Mouse (Mus musculus) left cerebral cortex, adult 8-10 months (tissue): ENCODE results near the gene Gm7138. TPM values are rescaled to one million over a fixed set of nuclear protein-coding genes. Genes with fewer than 3 reads are reported as not detected.
"Not testable (repeated sequence)": the region's sequence is repeated elsewhere in the genome, so short reads cannot be mapped to it uniquely, and the experiment has no call there.

Source experiments
- DNase-seq, 2 experiments: peaks; one replicate each; pipeline ENCODE4 v3.0.0; 2022; ENCODE audit warnings: low spot score in 2 of 2
- total RNA-seq, 4 experiments: library from RNA; stranded (reverse); gene quantifications; 2 replicates each; pipeline ENCODE4 v1.2.4; 2022

The Gm7138 gene
- total RNA-seq, 4 experiments from 2014 or later: not detected

DNA sequence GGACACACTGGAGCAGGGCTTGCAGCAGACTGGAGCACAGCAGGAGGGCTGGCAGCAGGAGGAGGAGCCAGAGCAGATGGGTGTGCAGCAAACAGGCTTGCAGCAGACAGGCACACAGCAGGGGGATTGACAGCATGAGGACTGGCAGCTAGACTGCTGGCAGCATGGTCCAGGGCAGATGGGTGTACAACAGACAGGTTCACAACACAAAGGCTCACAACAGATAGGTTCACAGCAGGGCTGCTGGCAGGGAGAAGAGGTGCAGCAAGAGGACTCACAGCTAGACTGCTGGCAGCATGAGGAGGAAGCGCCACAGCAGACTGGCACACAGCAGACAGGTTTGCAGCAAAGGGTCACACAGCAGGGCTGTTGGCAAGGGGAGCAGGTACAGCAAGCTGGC lies 26.1 kb downstream of the Gm7138 start:
- not testable (repeated sequence) for DNase-seq

GRCm38 (mm10) chr10:77741924-77742688 lies 34.6 kb downstream of the Gm7138 start, which contains the start of gene Gm18596:
Gene Gm18596, minus strand, starts transcription at chr10:77742638.
- not testable (repeated sequence) for DNase-seq

GRCm38 (mm10) chr10:77738929-77739328 lies 37.8 kb downstream of the Gm7138 start:
- DNase-seq: no peak

DNA sequence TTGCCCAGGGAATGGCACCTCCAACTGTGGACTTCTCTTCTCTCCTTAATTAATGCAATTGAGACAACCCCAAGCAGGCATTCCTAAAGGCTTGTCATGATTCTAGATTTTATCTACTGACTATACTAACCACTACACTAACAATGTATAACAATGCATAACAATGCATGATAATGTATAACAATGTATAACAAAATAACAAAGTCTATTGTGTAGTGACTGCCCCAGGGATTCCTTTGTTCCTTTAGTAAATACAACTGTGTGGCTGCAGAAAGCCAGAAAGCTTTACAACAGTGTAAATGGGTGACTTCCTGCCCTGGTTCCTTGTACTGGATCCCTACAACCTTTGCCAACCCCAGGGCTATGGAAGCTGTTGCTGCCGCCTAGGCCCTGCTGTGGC lies 40.8 kb downstream of the Gm7138 start:
- no peak for DNase-seq

DNA sequence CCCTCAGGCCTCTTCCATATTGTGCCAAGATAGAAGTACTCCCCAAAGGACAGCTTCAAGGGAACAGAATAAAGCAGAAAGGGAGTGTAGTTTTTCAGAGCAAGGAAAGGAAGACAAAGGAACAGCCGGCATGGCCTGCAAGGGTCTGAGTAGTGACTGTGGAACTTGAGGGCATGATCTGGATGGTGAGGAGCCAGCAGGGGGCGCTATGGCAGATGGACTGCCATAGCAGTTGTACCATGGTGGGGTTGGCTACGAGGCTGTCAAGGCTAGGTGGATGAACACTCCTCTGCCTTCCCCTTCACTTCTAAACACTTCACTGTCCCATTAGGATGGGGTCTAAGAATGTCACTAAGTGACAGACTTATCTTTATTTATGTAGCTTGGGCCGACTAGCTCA lies 47.5 kb downstream of the Gm7138 start:
- DNase-seq: no peak

- no peak for DNase-seq
These were observed 48.5 kb downstream of the Gm7138 start for GRCm38 (mm10) chr10:77728280-77728679.

Other genes starting within 250 kb of the Gm7138 start
- gene Itgb2, start 246.7 kb downstream of the Gm7138 start, total RNA-seq: 10 to 100 TPM in 2 of 4 experiments, 1 to 10 TPM in 2; 3.8 to 20.4 (median 8.9) TPM
- gene Pttg1ip, start 195.2 kb downstream of the Gm7138 start, total RNA-seq: 10 to 100 TPM; 80.9 to 92.5 (median 89.4) TPM
- gene Sumo3, start 170.8 kb downstream of the Gm7138 start, total RNA-seq: 100 to 1,000 TPM; 172 to 216 (median 192) TPM
- gene Gm49325, start 170.7 kb downstream of the Gm7138 start, total RNA-seq: 10 to 100 TPM; 17.1 to 31.9 (median 23.8) TPM
- 10 to 100 TPM; 44.8 to 51.1 (median 49.0) TPM for gene Ube2g2, start 154.7 kb downstream of the Gm7138 start, total RNA-seq
- gene Tspear, start 90.4 kb downstream of the Gm7138 start, total RNA-seq: 1 to 10 TPM in 1 of 4 experiments, under 1 TPM in 3; 0.35 to 1.1 (median 0.74) TPM
- gene Gm19402, start 86.2 kb downstream of the Gm7138 start, total RNA-seq: not detected
- not detected for gene Gm9508, start 79.7 kb downstream of the Gm7138 start, total RNA-seq
- not detected for gene Gm10272, start 70.3 kb downstream of the Gm7138 start, total RNA-seq
- not detected for gene Gm10024, start 65.5 kb downstream of the Gm7138 start, total RNA-seq
- gene Gm10142, start 61.1 kb downstream of the Gm7138 start, total RNA-seq: not detected
- not detected for gene Krtap12-1, start 56.3 kb downstream of the Gm7138 start, total RNA-seq
- not detected for gene Gm10100, start 50.5 kb downstream of the Gm7138 start, total RNA-seq
- not detected for gene Gm18596, start 34.3 kb downstream of the Gm7138 start, total RNA-seq
- not detected for gene Gm9736, start 25.6 kb downstream of the Gm7138 start, total RNA-seq
- gene Gm3233, start 17.3 kb downstream of the Gm7138 start, total RNA-seq: not detected
- not detected for gene Gm3238, start 5.6 kb downstream of the Gm7138 start, total RNA-seq
- not detected for gene Gm3250, start 5.6 kb upstream of the Gm7138 start, total RNA-seq
- gene Gm7137, start 11.3 kb upstream of the Gm7138 start, total RNA-seq: not detected
- gene Gm9639, start 18.1 kb upstream of the Gm7138 start, total RNA-seq: not detected
- not detected for gene Gm19668, start 22.2 kb upstream of the Gm7138 start, total RNA-seq
- gene Gm9507, start 34.9 kb upstream of the Gm7138 start, total RNA-seq: not detected
- gene Gm2696, start 37.7 kb upstream of the Gm7138 start, total RNA-seq: not detected
- gene Krtap10-4, start 50.2 kb upstream of the Gm7138 start, total RNA-seq: not detected
- not detected for gene Krtap10-10, start 59.0 kb upstream of the Gm7138 start, total RNA-seq
- not detected for gene Gm36176, start 69.9 kb upstream of the Gm7138 start, total RNA-seq
- not detected for gene Gm10318, start 75.9 kb upstream of the Gm7138 start, total RNA-seq
- not detected for gene Gm3285, start 85.0 kb upstream of the Gm7138 start, total RNA-seq
- 10 to 100 TPM in 3 of 4 experiments, 1 to 10 TPM in 1; 9.3 to 10.8 (median 10.4) TPM for gene Lrrc3, start 125.6 kb upstream of the Gm7138 start, total RNA-seq
- gene Trpm2, start 193.6 kb upstream of the Gm7138 start, total RNA-seq: 10 to 100 TPM; 49.9 to 64.9 (median 51.2) TPM
- 10 to 100 TPM; 28.1 to 37.1 (median 34.4) TPM for gene 1810043G02Rik, start 201.6 kb upstream of the Gm7138 start, total RNA-seq
- gene Pfkl, start 233.1 kb upstream of the Gm7138 start, total RNA-seq: 100 to 1,000 TPM; 149 to 184 (median 161) TPM